Mouse (Mus musculus): Measurements from ENCODE around the gene Esam.
A peak's percentile ranks its signal among the peaks of the same experiment; 100 is the strongest.

DNA sequence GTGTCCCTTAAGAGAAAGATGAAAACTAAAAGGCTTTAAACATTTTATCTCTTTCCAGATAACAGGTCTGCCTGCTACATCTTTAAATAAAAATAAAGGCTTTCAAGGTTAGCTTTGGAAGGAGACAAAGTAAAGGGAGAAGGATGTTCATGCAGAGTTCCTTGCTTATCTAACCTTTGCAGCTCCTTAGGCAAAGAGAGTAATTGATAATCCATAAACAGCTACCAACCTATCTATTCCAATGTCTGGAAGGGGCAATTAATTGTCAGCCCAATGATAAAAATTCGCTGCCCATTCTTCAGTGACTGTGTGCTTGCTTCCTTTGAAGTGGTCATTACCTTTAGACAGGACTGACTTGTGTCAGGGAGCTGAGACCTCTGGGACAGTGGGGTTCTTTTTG is 35.9 kb downstream of the Esam start:
- no peak for TF ChIP-seq CTCF (IDR thresholded peaks at IDR 0.05; ENCODE audit: low read depth, low read length)
- TF ChIP-seq POLR2AphosphoS5 (IDR thresholded peaks at IDR 0.05; ENCODE audit: insufficient replicate concordance, low read depth, low read length) = no peak
- TF ChIP-seq TAL1 (conservative IDR thresholded peaks at IDR 0.05; ENCODE audit: low read depth, low read length) = peak; percentile 79
